Mouse (Mus musculus) lung, adult 2 months (tissue): Measurements from ENCODE around the gene Snx10.

ENCODE experiments used
- CTCF ChIP-seq: fragments of 200-500 bp; IDR thresholded peaks from 2 replicates; pipeline ENCODE4 v1.5.1; 2011; ENCODE audit warnings: mild to moderate bottlenecking, low read length, control low read depth; ENCODE audit not compliant: insufficient read depth
- POLR2A ChIP-seq: fragments of 200-500 bp; IDR thresholded peaks from 2 replicates; pipeline ENCODE4 v1.6.1; 2011; ENCODE audit warnings: low read depth, mild to moderate bottlenecking, control low read depth, low read length, borderline replicate concordance; ENCODE audit errors: extremely low read depth

GRCm38 (mm10) chr6:51636019-51636568 lies 112.4 kb downstream of the Snx10 start:
- TF ChIP-seq POLR2A = no peak
- no peak for TF ChIP-seq CTCF
